Mouse (Mus musculus) stomach, embryonic 14.5 days (tissue): Measurements from ENCODE around the gene Grifin. TPM values are rescaled to one million over a fixed set of nuclear protein-coding genes. Genes with fewer than 3 reads are reported as not detected.

ENCODE experiments used
- ATAC-seq: fragments of 200-750 bp; cut with Nextera tagmentation; 2 replicates; pipeline ENCODE4 v1.8.0; 2017; ENCODE audit warnings: low read depth, moderate TSS enrichment; ENCODE audit not compliant: insufficient number of reproducible peaks, insufficient read depth, low FRiP score
- H3K27ac ChIP-seq: fragments of 300-500 bp; sonication (generic); 2 replicates; pipeline ENCODE4 v1.5.1; 2014; ENCODE audit warnings: mild to moderate bottlenecking, low read length, moderate library complexity, mixed read lengths
- H3K27me3 ChIP-seq: fragments of 300-500 bp; sonication (generic); 2 replicates; pipeline ENCODE4 v1.6.1; 2014; ENCODE audit warnings: low read length, control low read depth, mixed read lengths; ENCODE audit not compliant: control insufficient read depth, insufficient read depth
- H3K36me3 ChIP-seq: fragments of 300-500 bp; sonication (generic); 2 replicates; pipeline ENCODE4 v1.6.1; 2014; ENCODE audit warnings: mild to moderate bottlenecking, control low read depth, low read length, moderate library complexity, mixed read lengths; ENCODE audit not compliant: control insufficient read depth, insufficient read depth
- H3K4me1 ChIP-seq: fragments of 300-500 bp; sonication (generic); 2 replicates; pipeline ENCODE4 v1.6.1; 2014; ENCODE audit warnings: low read length, control low read depth, mixed read lengths; ENCODE audit not compliant: control insufficient read depth, insufficient read depth
- H3K4me2 ChIP-seq: fragments of 300-500 bp; sonication (generic); replicated peaks from 2 replicates; pipeline ENCODE4 v1.6.1; 2014; ENCODE audit warnings: low read depth, low read length, control low read depth
- H3K4me3 ChIP-seq: fragments of 300-500 bp; sonication (generic); 2 replicates; pipeline ENCODE4 v1.5.1; 2014; ENCODE audit warnings: low read depth, low read length, control low read depth
- H3K9ac ChIP-seq: fragments of 300-500 bp; sonication (generic); replicated peaks from 2 replicates; pipeline ENCODE4 v1.6.1; 2014; ENCODE audit warnings: low read depth, mild to moderate bottlenecking, control low read depth, low read length, moderate library complexity, mixed read lengths
- H3K9me3 ChIP-seq: fragments of 300-500 bp; sonication (generic); 2 replicates; pipeline ENCODE4 v1.6.1; 2016; ENCODE audit warnings: low read depth, low read length, control low read depth; ENCODE audit not compliant: control insufficient read depth
- WGBS: fragments of 180-500 bp; shearing (Covaris S2); extraction: QIAGEN DNeasy Blood & Tissue Kit; methylation state at CpG from one replicate; pipeline ENCODE4 v1.1.7; 2014; 5-methylcytosine and 5-hydroxymethylcytosine counted together
- polyA plus RNA-seq: library from polyadenylated mRNA; unstranded; fragments of >200 nt; fragmentation: Nextera tagmentation; extraction: Ambion mirVana; gene quantifications from 2 replicates; pipeline ENCODE4 v1.2.1, GENCODE M21; 2014

Gene Grifin
- polyA plus RNA-seq, 1 experiment from 2014 or later = 0.74 TPM

DNA sequence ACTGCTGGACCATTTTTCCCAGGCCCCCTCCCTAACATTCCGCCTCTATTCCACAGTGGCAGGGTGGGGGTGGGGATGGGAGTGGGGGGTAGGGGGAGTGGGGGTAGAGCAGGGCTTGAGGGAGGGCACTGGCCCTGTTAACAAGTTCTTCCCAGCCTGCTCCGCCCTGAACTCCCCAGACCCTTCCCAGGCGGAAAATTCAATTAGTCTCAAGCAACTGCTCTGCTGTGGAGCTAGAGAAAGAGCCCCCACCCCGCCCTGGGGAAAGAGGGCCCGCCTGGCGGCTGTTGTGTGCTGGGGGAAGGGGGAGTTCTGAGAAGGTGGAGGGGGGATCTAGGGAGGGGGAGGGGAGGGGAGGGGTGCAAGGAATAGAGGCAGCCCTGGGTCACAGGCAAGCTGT lies 14.9 kb upstream of the Grifin start:
- Histone ChIP-seq H3K9me3 (no peaks in the 10 kb centered on the region), H3K36me3 (no peaks in the 10 kb centered on the region), H3K9ac (no peak overlapping the region), H3K4me3 (no peak overlapping the region), H3K27ac (no peak overlapping the region), H3K27me3 (no peaks in the 10 kb centered on the region), H3K4me1 (peaks cover 40% of the 10 kb centered on the region), H3K4me2 (no peak overlapping the region)
- peak; percentile 35; the same call in 1 of the 2 replicates for ATAC-seq
- WGBS = 21% methylated on average over 6 of the region's 6 CpGs

DNA sequence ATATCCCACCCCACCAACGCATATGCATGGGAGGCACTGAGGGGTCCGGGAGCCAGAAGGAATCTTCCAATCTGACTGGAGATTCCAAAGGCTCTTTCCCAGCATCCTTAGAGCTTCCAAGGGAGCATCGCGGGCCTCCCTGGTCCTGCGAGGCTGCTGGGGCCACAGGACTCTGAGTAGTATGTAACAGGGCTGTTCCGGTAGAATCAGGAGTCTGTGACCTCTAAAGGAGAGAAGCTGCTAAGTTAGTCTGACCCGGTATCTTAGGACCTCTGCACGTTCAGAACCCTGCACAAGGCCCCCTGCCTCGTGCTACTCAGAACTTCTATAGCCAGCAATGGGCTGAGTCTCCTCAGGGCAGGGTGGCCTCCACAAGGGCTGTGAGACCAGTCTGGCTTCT lies 14.3 kb upstream of the Grifin start:
- Histone ChIP-seq H3K9ac (no peak overlapping the region), H3K4me3 (no peak overlapping the region), H3K4me2 (no peak overlapping the region), H3K9me3 (no peaks in the 10 kb centered on the region), H3K27me3 (no peaks in the 10 kb centered on the region), H3K4me1 (peaks cover 40% of the 10 kb centered on the region), H3K27ac (no peak overlapping the region), H3K36me3 (no peaks in the 10 kb centered on the region)
- 46% methylated on average over 9 of the region's 9 CpGs for WGBS
- no peak for ATAC-seq

GRCm38 (mm10) chr5:140575381-140575866 lies 10.6 kb upstream of the Grifin start:
- H3K4me2 ChIP-seq = no peak overlapping the region
- no peaks in the 10 kb centered on the region for H3K36me3 ChIP-seq
- no peaks in the 10 kb centered on the region for H3K9me3 ChIP-seq
- no peak overlapping the region for H3K9ac ChIP-seq
- no peak overlapping the region for H3K27ac ChIP-seq
- H3K4me1 ChIP-seq = peaks cover 17% of the 10 kb centered on the region
- no peak overlapping the region for H3K4me3 ChIP-seq
- 55% methylated on average over 5 of the region's 5 CpGs for WGBS
- no peak for ATAC-seq
- no peaks in the 10 kb centered on the region for H3K27me3 ChIP-seq

DNA sequence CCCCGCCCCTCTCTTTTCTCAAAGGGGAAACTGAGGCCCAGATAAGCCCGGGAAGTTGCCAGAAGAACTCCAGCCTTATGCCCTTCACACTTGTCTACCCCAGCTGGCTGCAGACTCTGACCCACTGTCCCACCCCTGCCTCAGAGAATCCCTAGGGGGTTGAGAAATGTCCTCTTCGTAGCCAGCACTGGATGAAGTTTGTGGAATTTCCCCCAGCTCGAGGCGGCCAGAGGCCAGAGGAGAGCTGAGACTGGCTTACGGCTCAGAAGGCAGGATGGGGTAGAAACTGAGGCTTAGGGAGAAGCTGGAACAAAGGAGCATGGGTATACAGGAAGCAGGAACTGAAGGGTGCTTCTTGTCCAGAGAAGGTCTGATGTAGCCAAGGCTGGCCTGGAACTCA lies 7.7 kb upstream of the Grifin start:
- Histone ChIP-seq H3K9ac (no peak overlapping the region), H3K4me2 (no peak overlapping the region), H3K4me1 (peaks cover 6% of the 10 kb centered on the region; the same call in 1 of the 2 replicates), H3K9me3 (no peaks in the 10 kb centered on the region), H3K27me3 (no peaks in the 10 kb centered on the region), H3K4me3 (no peak overlapping the region), H3K36me3 (no peaks in the 10 kb centered on the region), H3K27ac (no peak overlapping the region)
- WGBS = 68% methylated on average over 6 of the region's 6 CpGs
- no peak for ATAC-seq

DNA sequence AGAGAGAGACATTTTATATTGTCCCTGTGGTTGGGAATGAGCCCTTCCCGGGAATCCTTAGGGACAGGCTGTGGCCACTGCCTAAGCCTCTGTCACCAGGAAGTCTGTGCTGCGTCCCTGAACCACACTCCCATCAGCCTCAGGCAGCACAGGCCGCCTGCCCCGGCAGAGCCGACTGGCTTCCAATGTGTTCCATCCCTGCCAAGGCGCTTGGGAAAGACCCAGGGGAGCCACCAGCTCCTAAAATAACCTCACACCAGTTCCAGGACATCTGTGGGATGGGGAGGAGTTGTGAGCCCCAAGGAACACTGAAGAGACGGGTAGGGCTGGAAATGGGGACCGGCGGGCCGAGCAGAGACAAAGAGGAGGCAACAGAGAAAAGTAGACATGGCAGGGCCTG lies 6.8 kb upstream of the Grifin start:
- Histone ChIP-seq H3K9ac (no peak overlapping the region), H3K27ac (no peak overlapping the region; the same call in 1 of the 2 replicates), H3K36me3 (no peaks in the 10 kb centered on the region), H3K27me3 (no peaks in the 10 kb centered on the region), H3K9me3 (no peaks in the 10 kb centered on the region), H3K4me1 (peaks cover 13% of the 10 kb centered on the region; the same call in 1 of the 2 replicates), H3K4me3 (no peak overlapping the region), H3K4me2 (no peak overlapping the region)
- WGBS = 56% methylated on average over 10 of the region's 10 CpGs
- no peak for ATAC-seq

DNA sequence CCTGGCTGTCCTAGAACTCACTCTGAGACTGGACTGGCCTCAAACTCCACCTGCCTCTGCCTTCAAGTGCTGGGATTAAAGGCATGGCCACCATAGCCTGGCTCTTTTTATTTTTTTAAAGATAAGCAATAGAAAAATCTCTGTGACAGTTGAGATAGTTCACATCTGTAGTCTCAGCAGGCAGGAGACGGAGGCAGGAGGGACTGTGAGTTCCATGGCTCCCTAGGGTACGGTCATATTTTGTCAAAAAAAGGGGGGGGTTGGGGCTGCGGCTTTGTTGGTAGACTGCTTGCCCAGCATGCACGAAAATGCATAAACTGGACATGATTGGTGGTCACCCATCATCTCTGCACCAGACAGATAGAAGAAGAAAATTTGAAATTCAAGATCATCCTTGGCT lies 6.3 kb upstream of the Grifin start:
- H3K4me1 ChIP-seq = peaks cover 15% of the 10 kb centered on the region; the same call in 1 of the 2 replicates
- no peaks in the 10 kb centered on the region for H3K9me3 ChIP-seq
- H3K27me3 ChIP-seq = no peaks in the 10 kb centered on the region
- 69% methylated on average over 4 of the region's 4 CpGs for WGBS
- no peak for ATAC-seq
- H3K4me3 ChIP-seq = no peak overlapping the region
- H3K36me3 ChIP-seq = no peaks in the 10 kb centered on the region
- H3K27ac ChIP-seq = no peak overlapping the region
- no peak overlapping the region for H3K4me2 ChIP-seq
- no peak overlapping the region for H3K9ac ChIP-seq

DNA sequence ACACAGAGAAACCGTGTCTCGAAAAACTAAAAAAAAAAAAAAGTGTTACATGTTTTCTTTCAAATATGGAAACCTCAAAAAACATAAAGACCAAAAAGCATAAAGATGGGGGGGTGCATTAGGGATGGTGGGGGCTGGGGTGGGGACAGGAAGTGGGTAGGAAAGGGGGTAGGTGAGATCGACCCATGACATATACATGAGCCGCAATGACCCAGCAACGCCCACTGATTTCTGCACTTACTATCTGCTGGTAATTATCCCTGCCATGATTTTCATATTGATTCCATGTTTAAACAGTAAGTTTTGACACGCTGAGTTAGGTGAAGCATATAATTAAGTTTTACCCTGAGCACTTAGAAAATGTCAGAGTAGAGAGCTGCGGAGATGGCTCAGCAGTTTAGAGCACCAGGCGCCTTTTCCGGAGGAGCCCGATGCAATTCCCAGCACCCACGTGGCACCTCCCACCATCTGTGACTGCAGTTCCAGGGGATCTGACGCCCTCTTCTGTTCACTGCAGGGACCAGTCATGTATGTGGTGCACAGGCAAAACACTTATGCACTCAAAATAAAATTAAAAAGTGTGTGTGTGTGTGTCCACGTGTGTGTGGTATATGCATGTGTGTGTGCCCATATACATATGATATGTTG lies 5.5 kb upstream of the Grifin start:
- ATAC-seq = no peak
- H3K9ac ChIP-seq = no peak overlapping the region
- WGBS = 86% methylated on average over 13 of the region's 13 CpGs
- no peak overlapping the region for H3K4me3 ChIP-seq
- H3K4me1 ChIP-seq = peaks cover 21% of the 10 kb centered on the region; the same call in 1 of the 2 replicates
- no peak overlapping the region for H3K4me2 ChIP-seq
- no peaks in the 10 kb centered on the region for H3K27me3 ChIP-seq
- H3K27ac ChIP-seq = no peak overlapping the region
- no peaks in the 10 kb centered on the region for H3K36me3 ChIP-seq
- no peaks in the 10 kb centered on the region for H3K9me3 ChIP-seq

DNA sequence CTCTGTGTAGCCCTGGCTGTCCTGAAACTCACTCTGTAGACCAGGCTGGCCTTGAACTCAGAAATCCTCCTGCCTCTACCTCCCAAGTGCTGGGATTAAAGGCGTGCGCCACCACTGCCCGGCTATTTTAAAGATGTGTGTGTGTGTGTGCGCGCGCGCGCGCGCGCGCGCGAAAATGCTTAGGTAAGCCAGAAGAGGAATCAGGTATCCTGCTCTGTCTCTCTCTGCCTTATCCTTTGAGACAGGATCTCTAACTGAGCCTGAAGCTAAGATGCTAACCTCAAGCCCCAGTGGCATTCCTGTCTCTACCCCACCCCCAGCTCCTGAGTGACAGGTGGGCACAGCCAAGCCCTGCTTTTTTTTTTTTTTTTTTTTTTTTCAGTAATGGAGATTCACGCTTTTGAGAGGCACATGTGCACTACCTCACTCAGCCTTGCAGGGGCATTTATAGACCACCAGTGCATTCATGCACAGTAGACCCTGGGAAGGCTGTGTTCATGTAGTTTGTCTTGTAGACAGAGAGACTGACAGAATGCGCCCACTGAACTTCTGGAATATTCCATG lies 4.2 kb upstream of the Grifin start:
- Histone ChIP-seq H3K9me3 (no peaks in the 10 kb centered on the region), H3K4me2 (no peak overlapping the region), H3K36me3 (no peaks in the 10 kb centered on the region), H3K9ac (no peak overlapping the region), H3K4me1 (peaks cover 27% of the 10 kb centered on the region), H3K27me3 (no peaks in the 10 kb centered on the region), H3K4me3 (no peak overlapping the region), H3K27ac (no peak overlapping the region)
- WGBS = 89% methylated on average over 16 of the region's 16 CpGs
- no peak for ATAC-seq
